Comparison of ENCODE assay signal across 8 mouse cellular contexts in the genomic region with DNA sequence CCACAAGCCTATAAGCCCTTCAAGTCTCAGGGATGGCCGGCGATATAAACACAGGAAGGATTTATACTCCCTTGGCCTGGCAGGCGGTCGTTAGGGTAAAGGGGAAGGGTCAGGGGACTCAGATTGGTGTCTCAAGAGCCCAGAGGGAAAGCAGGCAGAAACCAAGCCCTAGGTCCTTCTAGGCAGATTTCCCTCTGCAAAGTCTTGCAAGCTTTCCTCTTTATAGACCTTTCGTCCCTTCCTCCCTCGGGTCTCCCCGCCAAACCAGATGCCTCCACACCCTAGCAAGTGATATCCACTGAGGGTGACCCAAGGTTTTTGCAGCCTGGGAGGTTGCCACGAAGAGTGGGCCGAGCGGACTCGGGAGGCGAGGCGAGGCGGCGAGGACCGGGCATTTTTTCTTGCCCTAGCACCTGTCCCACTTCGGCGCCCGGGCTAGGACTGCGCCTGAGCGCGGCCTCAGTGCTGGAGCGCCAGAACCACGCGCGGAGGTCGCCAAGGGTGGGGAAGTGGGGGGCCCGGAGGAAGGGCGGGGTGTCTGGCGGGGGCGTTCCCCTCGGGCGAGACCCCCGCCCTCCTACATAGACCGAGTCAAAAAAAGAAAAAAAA. TPM values are rescaled to one million over a fixed set of nuclear protein-coding genes. Genes with fewer than 3 reads are reported as not detected.
DNase-seq lines count a peak whose midpoint lies in the region; ATAC-seq and TF ChIP-seq lines count a peak whose summit lies in the region.

No protein-coding gene starts in this region.

- H3K27ac ChIP-seq in layer of hippocampus, adult 2 months, result no peak overlapping the region
- H3K27ac ChIP-seq in forebrain, embryonic 10.5 days, result peak overlapping the region; percentile 87
- H3K27ac ChIP-seq in hindbrain, embryonic 14.5 days, result no peak overlapping the region
- peak overlapping the region; percentile 25; the same call in 1 of the 2 replicates for H3K27ac ChIP-seq in liver, embryonic 12.5 days
- H3K27ac ChIP-seq in neural tube, embryonic 14.5 days (ENCODE audit: low read depth, low read length), result no peak overlapping the region

- H3K9ac ChIP-seq in hindbrain, embryonic 14.5 days, result peak overlapping the region; percentile 47
- peak overlapping the region; percentile 79; the same call in 1 of the 2 replicates for H3K9ac ChIP-seq in liver, embryonic 12.5 days
- H3K9ac ChIP-seq in neural tube, embryonic 14.5 days (replicated peaks; ENCODE audit: low read depth, low read length), result peak overlapping the region; percentile 48; the same call in 1 of the 2 replicates

- ATAC-seq in hindbrain, embryonic 14.5 days (ENCODE audit: low FRiP score), result no peak
- ATAC-seq in liver, embryonic 12.5 days, result no peak
- no peak for ATAC-seq in neural tube, embryonic 14.5 days (ENCODE audit: low read depth)

- no peaks in the 10 kb centered on the region for H3K36me3 ChIP-seq in forebrain, embryonic 10.5 days (replicated peaks)
- no peaks in the 10 kb centered on the region for H3K36me3 ChIP-seq in hindbrain, embryonic 14.5 days (replicated peaks; ENCODE audit: control insufficient read depth, insufficient read depth)
- H3K36me3 ChIP-seq in liver, embryonic 12.5 days, result no peaks in the 10 kb centered on the region
- no peaks in the 10 kb centered on the region for H3K36me3 ChIP-seq in neural tube, embryonic 14.5 days (ENCODE audit: control insufficient read depth, insufficient read depth, low read length)

- H3K4me3 ChIP-seq in layer of hippocampus, adult 2 months, result peak overlapping the region; percentile 54
- peak overlapping the region; percentile 65 for H3K4me3 ChIP-seq in forebrain, embryonic 10.5 days
- peak overlapping the region; percentile 44 for H3K4me3 ChIP-seq in hindbrain, embryonic 14.5 days (replicated peaks; ENCODE audit: low read length)
- peak overlapping the region; percentile 69 for H3K4me3 ChIP-seq in liver, embryonic 12.5 days
- H3K4me3 ChIP-seq in neural tube, embryonic 14.5 days (ENCODE audit: low read depth, low read length), result peak overlapping the region; percentile 46

- DNase-seq in layer of hippocampus, adult 2 months (ENCODE audit: low spot score in 2 of 2), result no peak
- no peak for DNase-seq in layer of hippocampus, postnatal 14 days (ENCODE audit: low spot score in 2 of 2)
- DNase-seq in adrenal gland, adult 8-10 months, result peak; percentile 3
- peak; percentile 25 for DNase-seq in forebrain, embryonic 10.5 days (ENCODE audit: extremely low spot score, low spot score)
- DNase-seq in hindbrain, embryonic 14.5 days (ENCODE audit: low spot score), result no peak
- no peak for DNase-seq in layer of hippocampus, adult 11-12 months (ENCODE audit: low spot score)

- H3K4me1 ChIP-seq in forebrain, embryonic 10.5 days, result peaks cover 17% of the 10 kb centered on the region
- no peaks in the 10 kb centered on the region for H3K4me1 ChIP-seq in hindbrain, embryonic 14.5 days (replicated peaks; ENCODE audit: control insufficient read depth, insufficient read depth, low read length)
- H3K4me1 ChIP-seq in liver, embryonic 12.5 days, result peaks cover 14% of the 10 kb centered on the region
- no peaks in the 10 kb centered on the region for H3K4me1 ChIP-seq in neural tube, embryonic 14.5 days (ENCODE audit: control insufficient read depth, insufficient read depth, low read length)

- H3K4me2 ChIP-seq in hindbrain, embryonic 14.5 days (replicated peaks), result peak overlapping the region; percentile 62
- H3K4me2 ChIP-seq in liver, embryonic 12.5 days, result peak overlapping the region; percentile 93
- peak overlapping the region; percentile 60 for H3K4me2 ChIP-seq in neural tube, embryonic 14.5 days (ENCODE audit: low read depth, low read length)

- TF ChIP-seq CTCF in layer of hippocampus, adult 2 months (conservative IDR thresholded peaks at IDR 0.05), result no peak

- no peaks in the 10 kb centered on the region; the same call in 1 of the 2 replicates for H3K9me3 ChIP-seq in forebrain, embryonic 10.5 days
- no peaks in the 10 kb centered on the region for H3K9me3 ChIP-seq in hindbrain, embryonic 14.5 days (ENCODE audit: control insufficient read depth, low read length)
- no peaks in the 10 kb centered on the region for H3K9me3 ChIP-seq in liver, embryonic 12.5 days (replicated peaks)
- no peaks in the 10 kb centered on the region for H3K9me3 ChIP-seq in neural tube, embryonic 14.5 days (ENCODE audit: control insufficient read depth, low read length)

- 18% methylated on average over 34 of the region's 35 CpGs for WGBS in forebrain, embryonic 10.5 days
- WGBS in hindbrain, embryonic 14.5 days, result 21% methylated on average over 28 of the region's 35 CpGs
- WGBS in liver, embryonic 12.5 days (ENCODE audit: insufficient replicate concordance), result 5% methylated on average over 32 of the region's 35 CpGs
- WGBS in neural tube, embryonic 14.5 days, result 15% methylated on average over 34 of the region's 35 CpGs

- H3K27me3 ChIP-seq in forebrain, embryonic 10.5 days (ENCODE audit: poor library complexity, severe bottlenecking), result peaks cover 33% of the 10 kb centered on the region
- H3K27me3 ChIP-seq in hindbrain, embryonic 14.5 days (ENCODE audit: control insufficient read depth, insufficient read depth, low read length), result 0 out of 2 replicates have a peak, but pooled peaks cover 3% of the 10 kb centered on the region
- H3K27me3 ChIP-seq in liver, embryonic 12.5 days (replicated peaks), result peaks cover 53% of the 10 kb centered on the region
- no peaks in the 10 kb centered on the region for H3K27me3 ChIP-seq in neural tube, embryonic 14.5 days (ENCODE audit: control insufficient read depth, insufficient read depth, low read length)

RNA-seq across cellular contexts. Expression of a gene that starts 0.6 kb away (rescaled TPM):
- 10 to 100 TPM; 15.0 to 21.0 TPM for total RNA-seq in layer of hippocampus, adult 2 months (2021)
- 10 to 100 TPM; 16.4 to 17.7 TPM for total RNA-seq in layer of hippocampus, postnatal 14 days (2021)
- total RNA-seq in adrenal gland, adult 8-10 months (2022), result 10 to 100 TPM; 10.7 to 13.1 (median 11.5) TPM
- 5.1 and 6.2 TPM in 2 replicates for polyA plus RNA-seq in forebrain, embryonic 10.5 days (2016; fragmentation: Nextera tagmentation; extraction: Ambion mirVana)
- 6.9 and 8.1 TPM in 2 replicates for polyA plus RNA-seq in hindbrain, embryonic 14.5 days (2014; fragmentation: Nextera tagmentation; extraction: Ambion mirVana)
- polyA plus RNA-seq in liver, embryonic 12.5 days (2016; fragmentation: Nextera tagmentation; extraction: Ambion mirVana), result 3.8 and 4.4 TPM in 2 replicates
- polyA plus RNA-seq in neural tube, embryonic 14.5 days (2014; fragmentation: Nextera tagmentation; extraction: Ambion mirVana), result 6.4 and 6.9 TPM in 2 replicates

Comparison
In these comparisons a context has a peak if more than half of its experiments do, and no peak if none do; other contexts are left out.
1. DNase-seq: peak in adrenal gland, adult 8-10 months (single experiment) and forebrain, embryonic 10.5 days (single experiment); none in layer of hippocampus, adult 2 months (0 of 2), layer of hippocampus, postnatal 14 days (0 of 2), hindbrain, embryonic 14.5 days (single experiment) and layer of hippocampus, adult 11-12 months (single experiment).
2. H3K27ac ChIP-seq: peak in forebrain, embryonic 10.5 days (single experiment) and liver, embryonic 12.5 days (single experiment); none in layer of hippocampus, adult 2 months (single experiment), hindbrain, embryonic 14.5 days (single experiment) and neural tube, embryonic 14.5 days (single experiment).
3. Peak in every context shown above with its lines, with median percentiles within 50 percentile points of each other: H3K4me3 ChIP-seq, H3K4me2 ChIP-seq and H3K9ac ChIP-seq.